Mouse (Mus musculus) stomach, embryonic 15.5 days (tissue): ENCODE measurements around the gene Rslcan18. TPM values are rescaled to one million over a fixed set of nuclear protein-coding genes. Genes with fewer than 3 reads are reported as not detected.

Source experiments
- ATAC-seq: fragments of 200-750 bp; cut with Nextera tagmentation; 2 replicates; pipeline ENCODE4 v1.8.0; 2017; ENCODE audit warnings: low read depth, moderate number of reproducible peaks, moderate TSS enrichment; ENCODE audit not compliant: insufficient read depth, low FRiP score
- H3K27ac ChIP-seq: fragments of 300-500 bp; sonication (generic); 2 replicates; pipeline ENCODE4 v1.5.1; 2015; ENCODE audit warnings: mild to moderate bottlenecking, inconsistent platforms
- H3K27me3 ChIP-seq: fragments of 300-500 bp; sonication (generic); replicated peaks from 2 replicates; pipeline ENCODE4 v1.6.1; 2015; ENCODE audit warnings: inconsistent platforms
- H3K36me3 ChIP-seq: fragments of 300-500 bp; sonication (generic); 2 replicates; pipeline ENCODE4 v1.6.1; 2015; ENCODE audit warnings: inconsistent platforms
- H3K4me1 ChIP-seq: fragments of 300-500 bp; sonication (generic); 2 replicates; pipeline ENCODE4 v1.6.1; 2015; ENCODE audit warnings: inconsistent platforms
- H3K4me2 ChIP-seq: fragments of 300-500 bp; sonication (generic); 2 replicates; pipeline ENCODE4 v1.6.1; 2015; ENCODE audit warnings: mild to moderate bottlenecking, inconsistent platforms
- H3K4me3 ChIP-seq: fragments of 300-500 bp; sonication (generic); replicated peaks from 2 replicates; pipeline ENCODE4 v1.5.1; 2015; ENCODE audit warnings: inconsistent platforms
- H3K9ac ChIP-seq: fragments of 300-500 bp; sonication (generic); 2 replicates; pipeline ENCODE4 v1.6.1; 2015; ENCODE audit warnings: inconsistent platforms
- H3K9me3 ChIP-seq: fragments of 300-500 bp; sonication (generic); 2 replicates; pipeline ENCODE4 v1.6.1; 2016; ENCODE audit warnings: inconsistent platforms
- WGBS: fragments of 180-500 bp; shearing (Covaris S2); methylation state at CpG from one replicate; pipeline ENCODE4 v1.1.7; 2015; 5-methylcytosine and 5-hydroxymethylcytosine counted together
- polyA plus RNA-seq: library from polyadenylated mRNA; unstranded; fragments of >200 nt; fragmentation: Nextera tagmentation; extraction: Ambion mirVana; gene quantifications from 2 replicates; pipeline ENCODE4 v1.2.1, GENCODE M21; 2015

The Rslcan18 gene
- polyA plus RNA-seq, 1 experiment from 2014 or later: 0.28 TPM

- 76% methylated on average over 1 of the region's 1 CpGs for WGBS
- Histone ChIP-seq H3K36me3 (no peaks in the 10 kb centered on the region), H3K4me1 (peaks cover 5% of the 10 kb centered on the region; the same call in 1 of the 2 replicates), H3K4me3 (peak overlapping the region; percentile 64; the same call in 1 of the 2 replicates), H3K9ac (no peak overlapping the region), H3K4me2 (peak overlapping the region; percentile 70), H3K27me3 (no peaks in the 10 kb centered on the region), H3K9me3 (no peaks in the 10 kb centered on the region), H3K27ac (peak overlapping the region; percentile 87)
- no peak for ATAC-seq
Measured at GRCm38 (mm10) chr13:67081946-67082345, 34.1 kb downstream of the Rslcan18 start.

GRCm38 (mm10) chr13:67081142-67081713 is 34.8 kb downstream of the Rslcan18 start:
- WGBS: under 1% methylated on average over 24 of the region's 24 CpGs
- Histone ChIP-seq H3K9me3 (no peaks in the 10 kb centered on the region), H3K36me3 (no peaks in the 10 kb centered on the region), H3K4me2 (peak overlapping the region; percentile 70), H3K9ac (peak overlapping the region; percentile 45), H3K4me1 (peaks cover 5% of the 10 kb centered on the region; the same call in 1 of the 2 replicates), H3K27me3 (no peaks in the 10 kb centered on the region), H3K27ac (peak overlapping the region; percentile 87), H3K4me3 (peak overlapping the region; percentile 64)
- peak; percentile 100 for ATAC-seq

DNA sequence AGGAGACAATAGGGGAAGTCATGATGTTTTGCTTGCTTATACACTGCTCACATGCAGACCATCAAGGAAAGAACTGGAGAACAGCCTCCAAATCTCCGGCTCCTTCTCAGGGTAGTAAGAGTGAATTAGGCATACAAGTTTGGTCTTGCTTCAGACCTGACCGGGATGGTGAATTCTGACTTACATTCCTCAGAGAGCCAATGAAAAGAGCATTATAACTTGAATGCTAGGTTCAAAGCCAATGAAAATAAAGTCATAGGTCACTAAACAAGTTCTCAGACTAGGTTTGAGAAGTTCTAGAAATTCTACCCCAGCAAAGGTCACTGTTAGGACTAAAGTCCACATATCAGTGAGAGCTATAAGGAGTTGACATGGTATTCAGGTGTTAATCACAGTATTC is 38.8 kb downstream of the Rslcan18 start:
- no peak overlapping the region for H3K27ac ChIP-seq
- ATAC-seq: no peak
- no peak overlapping the region for H3K9ac ChIP-seq
- no peaks in the 10 kb centered on the region for H3K27me3 ChIP-seq
- H3K4me3 ChIP-seq: no peak overlapping the region
- H3K36me3 ChIP-seq: peaks cover 16% of the 10 kb centered on the region
- peaks cover 4% of the 10 kb centered on the region; the same call in 1 of the 2 replicates for H3K4me1 ChIP-seq
- no peaks in the 10 kb centered on the region for H3K9me3 ChIP-seq
- 93% methylated on average over 2 of the region's 2 CpGs for WGBS
- H3K4me2 ChIP-seq: no peak overlapping the region

- WGBS: 91% methylated on average over 2 of the region's 2 CpGs
- peaks cover 5% of the 10 kb centered on the region; the same call in 1 of the 2 replicates for H3K9me3 ChIP-seq
- no peaks in the 10 kb centered on the region for H3K4me1 ChIP-seq
- H3K27ac ChIP-seq: no peak overlapping the region
- H3K27me3 ChIP-seq: no peaks in the 10 kb centered on the region
- no peak for ATAC-seq
- H3K4me3 ChIP-seq: no peak overlapping the region
- no peak overlapping the region for H3K4me2 ChIP-seq
- peaks cover 28% of the 10 kb centered on the region for H3K36me3 ChIP-seq
- no peak overlapping the region for H3K9ac ChIP-seq
Measured at GRCm38 (mm10) chr13:67072786-67073185, 43.3 kb downstream of the Rslcan18 start.

DNA sequence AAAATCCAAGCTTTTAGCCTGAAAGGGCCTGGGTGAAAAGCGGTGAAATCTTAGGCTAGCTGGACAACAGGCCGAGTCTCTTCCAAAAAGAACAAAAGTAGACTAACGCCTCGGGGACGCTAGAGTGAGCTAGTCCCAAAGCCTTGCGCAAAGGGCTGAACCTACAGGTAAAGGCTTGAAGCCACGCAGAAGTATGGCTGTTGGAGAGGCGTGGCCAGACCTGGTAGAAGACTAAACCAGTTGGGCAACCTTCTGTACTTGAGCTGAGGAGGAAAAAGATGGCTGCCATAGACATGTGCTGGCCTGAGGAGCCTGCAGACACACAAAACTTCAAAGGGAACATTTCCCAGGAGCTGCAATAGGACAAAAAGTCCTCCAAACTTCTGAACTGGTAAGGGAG is 50.7 kb downstream of the Rslcan18 start:
- Histone ChIP-seq H3K4me2 (no peak overlapping the region), H3K9me3 (no peaks in the 10 kb centered on the region), H3K27ac (no peak overlapping the region), H3K4me1 (no peaks in the 10 kb centered on the region), H3K9ac (no peak overlapping the region), H3K36me3 (peaks cover 3% of the 10 kb centered on the region), H3K4me3 (no peak overlapping the region), H3K27me3 (no peaks in the 10 kb centered on the region)
- WGBS: 86% methylated on average over 8 of the region's 8 CpGs
- no peak for ATAC-seq

DNA sequence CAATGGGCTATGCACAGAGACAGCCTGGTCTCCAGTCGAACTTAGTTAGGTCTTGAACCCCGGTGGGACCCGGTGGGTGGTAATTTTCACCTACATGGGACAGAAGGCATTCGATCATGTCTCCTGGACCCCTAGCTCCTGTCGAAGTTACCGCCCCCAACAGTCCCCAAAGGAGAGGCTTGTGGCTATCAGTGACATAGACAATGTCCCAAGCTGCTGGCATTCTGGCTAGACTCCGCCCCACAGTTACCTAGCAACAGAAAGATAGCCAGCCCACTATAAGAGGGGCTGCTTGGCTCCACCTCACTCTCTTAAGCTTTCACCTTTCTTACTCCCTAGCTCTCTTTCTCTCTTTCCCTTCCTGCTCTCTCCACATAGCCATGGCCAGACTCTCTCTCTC is 53.6 kb downstream of the Rslcan18 start:
- Histone ChIP-seq H3K4me1 (peaks cover 4% of the 10 kb centered on the region; the same call in 1 of the 2 replicates), H3K9ac (no peak overlapping the region), H3K27ac (no peak overlapping the region), H3K27me3 (no peaks in the 10 kb centered on the region), H3K4me2 (no peak overlapping the region), H3K4me3 (no peak overlapping the region), H3K9me3 (no peaks in the 10 kb centered on the region), H3K36me3 (no peaks in the 10 kb centered on the region)
- 50% methylated on average over 7 of the region's 7 CpGs for WGBS
- ATAC-seq: no peak

DNA sequence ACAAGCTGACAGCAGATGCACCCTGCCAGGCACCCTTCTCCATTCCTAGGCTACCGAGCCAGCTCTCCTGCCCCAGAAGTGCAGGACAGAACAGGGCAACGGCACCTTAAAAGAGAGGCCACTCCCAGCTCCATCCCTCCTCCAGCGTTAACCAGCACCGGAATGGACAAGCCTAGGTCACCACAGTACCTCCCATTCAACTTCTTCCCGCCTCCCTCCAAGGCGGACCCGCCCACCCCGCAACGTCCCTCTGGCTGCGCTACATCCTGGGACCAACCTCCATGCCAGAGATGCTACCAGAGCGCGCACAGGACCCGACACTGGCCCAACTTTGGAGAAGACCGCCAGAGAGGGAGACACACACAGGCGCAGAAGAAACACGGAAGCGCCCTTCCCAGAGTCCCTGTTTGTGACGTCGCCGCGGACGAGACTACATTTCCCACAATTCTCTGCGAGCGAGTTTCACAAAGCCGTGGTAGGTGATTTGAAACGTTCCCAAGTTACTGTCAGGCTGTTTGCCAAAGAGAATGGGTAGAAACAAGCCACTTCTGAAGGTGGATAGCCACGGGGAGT is 55.2 kb downstream of the Rslcan18 start, which contains the start of gene Zfp712:
TSS of gene Zfp712 (minus strand) at position 385 of the 573 bp plus-strand sequence.
- Histone ChIP-seq H3K4me2 (peak within 1 kb of the TSS; percentile 69), H3K27me3 (no peaks in the 10 kb centered on the region), H3K36me3 (no peaks in the 10 kb centered on the region), H3K4me1 (peaks cover 4% of the 10 kb centered on the region; the same call in 1 of the 2 replicates), H3K9me3 (no peaks in the 10 kb centered on the region), H3K4me3 (peak within 1 kb of the TSS; percentile 60), H3K27ac (peak within 1 kb of the TSS; percentile 93), H3K9ac (peak within 1 kb of the TSS; percentile 26; the same call in 1 of the 2 replicates)
- 0% methylated on average over 27 of the region's 27 CpGs for WGBS
- ATAC-seq: peak; percentile 99

- H3K27ac ChIP-seq: peak overlapping the region; percentile 93
- peak overlapping the region; percentile 26; the same call in 1 of the 2 replicates for H3K9ac ChIP-seq
- H3K36me3 ChIP-seq: no peaks in the 10 kb centered on the region
- peak overlapping the region; percentile 60 for H3K4me3 ChIP-seq
- H3K9me3 ChIP-seq: no peaks in the 10 kb centered on the region
- peaks cover 4% of the 10 kb centered on the region; the same call in 1 of the 2 replicates for H3K4me1 ChIP-seq
- ATAC-seq: no peak; the same call in none of the 2 replicates
- peak overlapping the region; percentile 69 for H3K4me2 ChIP-seq
- 4% methylated on average over 12 of the region's 12 CpGs for WGBS
- H3K27me3 ChIP-seq: no peaks in the 10 kb centered on the region
Measured at GRCm38 (mm10) chr13:67060161-67060785, 55.8 kb downstream of the Rslcan18 start.

Other genes starting within 250 kb of the Rslcan18 start
- gene Gm10767, start 211.3 kb downstream of the Rslcan18 start, polyA plus RNA-seq: 1.7 and 1.9 TPM in 2 replicates
- 3.3 TPM in 2 replicates for gene Zfp712, start 55.1 kb downstream of the Rslcan18 start, polyA plus RNA-seq
- 3.7 and 4.5 TPM in 2 replicates for gene Zfp708, start 18.3 kb downstream of the Rslcan18 start, polyA plus RNA-seq
- gene Gm28557, start 7.7 kb downstream of the Rslcan18 start, polyA plus RNA-seq: 3.1 and 3.2 TPM in 2 replicates
- gene Zfp759, start 5.4 kb upstream of the Rslcan18 start, polyA plus RNA-seq: 1.9 and 2.2 TPM in 2 replicates
- 6.5 and 9.6 TPM in 2 replicates for gene Rsl1, start 56.9 kb upstream of the Rslcan18 start, polyA plus RNA-seq
- 2.1 and 2.3 TPM in 2 replicates for gene Zfp455, start 78.2 kb upstream of the Rslcan18 start, polyA plus RNA-seq
- 1.8 and 1.9 TPM in 2 replicates for gene Zfp458, start 162.2 kb upstream of the Rslcan18 start, polyA plus RNA-seq
- gene Zfp457, start 190.2 kb upstream of the Rslcan18 start, polyA plus RNA-seq: 0.77 and 0.94 TPM in 2 replicates
- gene Zfp595, start 216.3 kb upstream of the Rslcan18 start, polyA plus RNA-seq: 2.7 and 2.9 TPM in 2 replicates
- gene Gm28044, start 244.3 kb upstream of the Rslcan18 start, polyA plus RNA-seq: 0.52 and 0.64 TPM in 2 replicates
- gene Zfp953, start 244.3 kb upstream of the Rslcan18 start, polyA plus RNA-seq: 1.0 and 1.1 TPM in 2 replicates